ENCODE assay signal across 8 mouse cellular contexts in the genomic region with DNA sequence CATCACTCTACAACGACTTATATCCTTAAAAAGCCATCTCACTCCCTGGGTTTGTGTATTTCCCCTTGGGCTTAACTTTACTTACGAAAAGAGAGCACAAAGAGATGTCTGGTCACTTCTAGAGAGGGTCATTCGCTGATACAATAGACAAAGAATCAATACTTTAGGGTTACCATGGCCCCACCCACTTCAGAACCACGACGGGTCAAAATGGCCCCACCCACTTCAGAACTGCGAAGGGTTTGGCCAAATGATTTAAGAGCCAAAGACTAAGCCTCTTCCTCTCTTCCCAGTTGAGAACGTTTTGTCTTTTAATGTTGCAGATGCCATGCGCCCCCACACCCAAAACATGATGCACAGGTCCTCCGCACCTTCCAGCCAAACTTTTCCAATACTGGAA.
DNase-seq lines count a peak whose midpoint lies in the region; ATAC-seq lines count a peak whose summit lies in the region.

No protein-coding gene starts in this region.

- peak overlapping the region; percentile 52 for H3K4me3 ChIP-seq in forebrain, embryonic 13.5 days
- H3K4me3 ChIP-seq in limb, embryonic 11.5 days (ENCODE audit: low read depth, low read length): peak overlapping the region; percentile 57
- H3K4me3 ChIP-seq in midbrain, embryonic 15.5 days: peak overlapping the region; percentile 50

- intact Hi-C loops in left cerebral cortex, postnatal 10 days (cut with DNase I): loop anchor here (10.0 kb wide), 1 partner anchor 179 kb away; no protein-coding TSS in a partner anchor

- H3K9me3 ChIP-seq in forebrain, embryonic 13.5 days (replicated peaks): no peaks in the 10 kb centered on the region
- no peaks in the 10 kb centered on the region for H3K9me3 ChIP-seq in limb, embryonic 11.5 days (ENCODE audit: control insufficient read depth, low read length)
- no peaks in the 10 kb centered on the region for H3K9me3 ChIP-seq in midbrain, embryonic 15.5 days

- peaks cover 18% of the 10 kb centered on the region for H3K4me1 ChIP-seq in forebrain, embryonic 13.5 days
- H3K4me1 ChIP-seq in limb, embryonic 11.5 days (ENCODE audit: control insufficient read depth, insufficient read depth, low read length): no peaks in the 10 kb centered on the region
- H3K4me1 ChIP-seq in midbrain, embryonic 15.5 days: no peaks in the 10 kb centered on the region; the same call in 1 of the 2 replicates

- H3K9ac ChIP-seq in forebrain, embryonic 13.5 days: peak overlapping the region; percentile 69; the same call in 1 of the 2 replicates
- H3K9ac ChIP-seq in limb, embryonic 11.5 days (ENCODE audit: low read length): peak overlapping the region; percentile 89
- no peak overlapping the region for H3K9ac ChIP-seq in midbrain, embryonic 15.5 days

- H3K27ac ChIP-seq in forebrain, embryonic 13.5 days: no peak overlapping the region
- peak overlapping the region; percentile 52; the same call in 1 of the 2 replicates for H3K27ac ChIP-seq in limb, embryonic 11.5 days (replicated peaks; ENCODE audit: low read depth, low read length)
- H3K27ac ChIP-seq in midbrain, embryonic 15.5 days: no peak overlapping the region

- 10% methylated on average over 9 of the region's 9 CpGs for WGBS in forebrain, embryonic 13.5 days
- WGBS in limb, embryonic 11.5 days: 15% methylated on average over 9 of the region's 9 CpGs
- 21% methylated on average over 9 of the region's 9 CpGs for WGBS in midbrain, embryonic 15.5 days

- no peaks in the 10 kb centered on the region for H3K36me3 ChIP-seq in forebrain, embryonic 13.5 days (ENCODE audit: poor library complexity, severe bottlenecking)
- H3K36me3 ChIP-seq in limb, embryonic 11.5 days (ENCODE audit: control insufficient read depth, insufficient read depth, low read length): no peaks in the 10 kb centered on the region
- H3K36me3 ChIP-seq in midbrain, embryonic 15.5 days (replicated peaks): no peaks in the 10 kb centered on the region

- peak overlapping the region; percentile 61 for H3K4me2 ChIP-seq in forebrain, embryonic 13.5 days
- peak overlapping the region; percentile 57 for H3K4me2 ChIP-seq in limb, embryonic 11.5 days (ENCODE audit: low read depth, severe bottlenecking)
- H3K4me2 ChIP-seq in midbrain, embryonic 15.5 days: peak overlapping the region; percentile 71

- peak; percentile 12 for DNase-seq in ovary, postnatal 36 days (ENCODE audit: low spot score)
- no peak for DNase-seq in ovary, postnatal 10 days (ENCODE audit: low spot score)
- DNase-seq in limb, embryonic 11.5 days (ENCODE audit: low spot score): no peak
- DNase-seq in cerebellum, adult 9-11 months: no peak
- no peak for DNase-seq in left cerebral cortex, postnatal 10 days (ENCODE audit: extremely low spot score in 1 of 2, low spot score in 2 of 2)

- no peak for ATAC-seq in forebrain, embryonic 13.5 days
- ATAC-seq in limb, embryonic 11.5 days (ENCODE audit: insufficient number of reproducible peaks, low FRiP score, low TSS enrichment, low read depth): no peak
- ATAC-seq in midbrain, embryonic 15.5 days (replicated peaks): no peak
- ATAC-seq in activated CD4-positive, CD25-positive, alpha-beta regulatory T cell, adult 4 months: no peak

- no peaks in the 10 kb centered on the region for H3K27me3 ChIP-seq in forebrain, embryonic 13.5 days
- 0 out of 2 replicates have a peak, but pooled peaks cover 4% of the 10 kb centered on the region for H3K27me3 ChIP-seq in limb, embryonic 11.5 days (ENCODE audit: control insufficient read depth, insufficient read depth, low read length)
- H3K27me3 ChIP-seq in midbrain, embryonic 15.5 days (replicated peaks): peaks cover 3% of the 10 kb centered on the region; the same call in 1 of the 2 replicates
